Mouse (Mus musculus): ENCODE data around the gene Ercc5. TPM values are rescaled to one million over a fixed set of nuclear protein-coding genes. Genes with fewer than 3 reads are reported as not detected.

The Ercc5 gene
- polyA plus RNA-seq, 2 experiments = 4.7 to 5.4 TPM

- H3K36me3 ChIP-seq (replicated peaks; ENCODE audit: control insufficient read depth, insufficient read depth, low read depth) = no peaks in the 10 kb centered on the region
- H3K4me1 ChIP-seq (replicated peaks; ENCODE audit: control insufficient read depth in 2 of 2, insufficient read depth in 2 of 2, low read length in 1 of 2) = no peaks in the 10 kb centered on the region
- H3K4me2 ChIP-seq (ENCODE audit: low read depth) = no peak within 1 kb of the TSS
- no peaks in the 10 kb centered on the region for H3K27me3 ChIP-seq (ENCODE audit: control insufficient read depth, insufficient read depth, low read length)
- no peak for TF ChIP-seq CTCF (IDR thresholded peaks at IDR 0.05; ENCODE audit: low read depth)
- TF ChIP-seq EP300 (IDR thresholded peaks at IDR 0.05; ENCODE audit: low read depth) = no peak
- H3K4me3 ChIP-seq (ENCODE audit: insufficient read depth in 1 of 2, low read depth in 2 of 2, low read length in 2 of 2) = no peak within 1 kb of the TSS
- DNase-seq (ENCODE audit: low read depth in 3 of 3, low spot score in 3 of 3) = no peak
- H3K9ac ChIP-seq (replicated peaks) = no peak within 1 kb of the TSS
- H3K9me3 ChIP-seq (ENCODE audit: control insufficient read depth, low read length) = no peaks in the 10 kb centered on the region
- 47% methylated on average over 1 of the region's 1 CpGs for WGBS (ENCODE audit: insufficient replicate concordance)
- ATAC-seq (ENCODE audit: insufficient read depth) = no peak
- no peak within 1 kb of the TSS for H3K27ac ChIP-seq
These were observed 71.3 kb downstream of the Ercc5 start, which contains the start of gene Mettl21e for GRCm38 (mm10) chr1:44218876-44219275. Mettl21e (minus strand) TSS chr1:44218961.

DNA sequence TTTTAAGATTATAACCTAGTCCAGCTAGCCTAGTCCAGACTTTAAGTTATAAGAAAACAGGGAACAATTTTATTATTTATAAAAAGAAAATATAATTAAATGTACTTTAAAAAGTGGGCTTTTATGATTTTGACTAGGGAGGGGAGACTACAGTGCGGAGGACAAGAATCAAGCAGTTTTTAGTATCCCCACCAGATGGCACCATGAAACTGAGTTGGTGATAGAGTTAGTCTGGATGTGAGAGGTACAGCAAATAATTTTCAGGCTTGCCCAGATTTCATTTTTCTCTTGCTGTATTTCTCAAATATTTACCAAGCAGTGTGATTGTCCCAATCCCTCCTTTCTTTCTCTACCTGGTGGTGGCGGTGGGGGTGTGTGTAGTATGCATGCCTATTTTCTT, 81.5 kb downstream of the Ercc5 start:
- WGBS (ENCODE audit: insufficient replicate concordance) = 38% methylated on average over 2 of the region's 2 CpGs
- H3K36me3 ChIP-seq (replicated peaks; ENCODE audit: control insufficient read depth, insufficient read depth, low read depth) = no peaks in the 10 kb centered on the region
- TF ChIP-seq CTCF (IDR thresholded peaks at IDR 0.05; ENCODE audit: low read depth) = 0 out of 2 replicates have a peak, but pooled peaks have one; percentile 17
- TF ChIP-seq EP300 (IDR thresholded peaks at IDR 0.05; ENCODE audit: low read depth) = no peak
- no peak for DNase-seq (ENCODE audit: low read depth in 3 of 3, low spot score in 3 of 3)
- no peak overlapping the region for H3K27ac ChIP-seq
- no peak overlapping the region for H3K4me2 ChIP-seq (ENCODE audit: low read depth)
- ATAC-seq (ENCODE audit: insufficient read depth) = no peak
- no peaks in the 10 kb centered on the region for H3K27me3 ChIP-seq (ENCODE audit: control insufficient read depth, insufficient read depth, low read length)
- no peak overlapping the region for H3K4me3 ChIP-seq (ENCODE audit: insufficient read depth in 1 of 2, low read depth in 2 of 2, low read length in 2 of 2)
- H3K9me3 ChIP-seq (ENCODE audit: control insufficient read depth, low read length) = no peaks in the 10 kb centered on the region
- H3K9ac ChIP-seq (replicated peaks) = no peak overlapping the region
- H3K4me1 ChIP-seq (replicated peaks; ENCODE audit: control insufficient read depth in 2 of 2, insufficient read depth in 2 of 2, low read length in 1 of 2) = no peaks in the 10 kb centered on the region

Other genes starting within 250 kb of the Ercc5 start
- 5.6 and 10.0 TPM in 2 replicates for gene Tpp2, start 214.1 kb upstream of the Ercc5 start, polyA plus RNA-seq (2012; rRNA removed)
- gene Tpp2, start 214.1 kb upstream of the Ercc5 start, polyA plus RNA-seq (2014; fragmentation: Nextera tagmentation; extraction: Ambion mirVana) = 21.2 and 24.7 TPM in 2 replicates
- gene Mettl21c, start 127.7 kb upstream of the Ercc5 start, polyA plus RNA-seq (2012; rRNA removed) = 0.02 TPM in 1 of 2 replicates, not detected in the other
- gene Mettl21c, start 127.7 kb upstream of the Ercc5 start, polyA plus RNA-seq (2014; fragmentation: Nextera tagmentation; extraction: Ambion mirVana) = 0.04 TPM in 1 of 2 replicates, not detected in the other
- 0.23 and 0.40 TPM in 2 replicates for gene Gm8251, start 85.8 kb upstream of the Ercc5 start, polyA plus RNA-seq (2012; rRNA removed)
- 0.11 and 0.19 TPM in 2 replicates for gene Gm8251, start 85.8 kb upstream of the Ercc5 start, polyA plus RNA-seq (2014; fragmentation: Nextera tagmentation; extraction: Ambion mirVana)
- gene Tex30, start 45.3 kb upstream of the Ercc5 start, polyA plus RNA-seq (2012; rRNA removed) = 15.4 and 21.0 TPM in 2 replicates
- 57.1 and 60.1 TPM in 2 replicates for gene Tex30, start 45.3 kb upstream of the Ercc5 start, polyA plus RNA-seq (2014; fragmentation: Nextera tagmentation; extraction: Ambion mirVana)
- 7.7 and 10.2 TPM in 2 replicates for gene Kdelc1, start 28.9 kb upstream of the Ercc5 start, polyA plus RNA-seq (2012; rRNA removed)
- 13.2 and 15.4 TPM in 2 replicates for gene Kdelc1, start 28.9 kb upstream of the Ercc5 start, polyA plus RNA-seq (2014; fragmentation: Nextera tagmentation; extraction: Ambion mirVana)
- gene Bivm, start 28.8 kb upstream of the Ercc5 start, polyA plus RNA-seq (2012; rRNA removed) = 2.3 and 2.8 TPM in 2 replicates
- gene Bivm, start 28.8 kb upstream of the Ercc5 start, polyA plus RNA-seq (2014; fragmentation: Nextera tagmentation; extraction: Ambion mirVana) = 3.7 and 4.0 TPM in 2 replicates
- not detected in 2 replicates for gene Mettl21e, start 71.2 kb downstream of the Ercc5 start, polyA plus RNA-seq (2012; rRNA removed)
- not detected in 2 replicates for gene Mettl21e, start 71.2 kb downstream of the Ercc5 start, polyA plus RNA-seq (2014; fragmentation: Nextera tagmentation; extraction: Ambion mirVana)

Measured in liver, embryonic 14.5 days (tissue).